Mouse (Mus musculus) cerebellum, adult 11-12 months (tissue): ENCODE measurements around the gene Zcchc3.
"Not testable (repeated sequence)": the region's sequence is repeated elsewhere in the genome, so short reads cannot be mapped to it uniquely, and the experiment has no call there.

Source experiments
- DNase-seq: peaks from one replicate; pipeline ENCODE4 v3.0.0; 2022

Zcchc3 gene

GRCm38 (mm10) chr2:152414591-152415165 is at the start of gene Zcchc3:
TSS of gene Zcchc3 (minus strand) at chr2:152415027.
- DNase-seq = peak; percentile 90

GRCm38 (mm10) chr2:152459241-152459640 is 44.4 kb upstream of the Zcchc3 start:
- no peak for DNase-seq

GRCm38 (mm10) chr2:152452101-152452781 is 37.4 kb upstream of the Zcchc3 start:
- DNase-seq = peak; percentile 29

- peak; percentile 58 for DNase-seq
These were observed 35.4 kb upstream of the Zcchc3 start for GRCm38 (mm10) chr2:152450241-152450640.

- no peak for DNase-seq
These were observed 32.6 kb upstream of the Zcchc3 start for GRCm38 (mm10) chr2:152447461-152447860.

- no peak for DNase-seq
These were observed 31.8 kb upstream of the Zcchc3 start for GRCm38 (mm10) chr2:152446642-152447041.

- DNase-seq = no peak
These were observed 28.5 kb upstream of the Zcchc3 start for GRCm38 (mm10) chr2:152443281-152443680.

GRCm38 (mm10) chr2:152442322-152442721 is 27.5 kb upstream of the Zcchc3 start:
- DNase-seq = no peak

- DNase-seq = no peak
These were observed 25.0 kb upstream of the Zcchc3 start for GRCm38 (mm10) chr2:152439833-152440232.

- no peak for DNase-seq
These were observed 24.1 kb upstream of the Zcchc3 start for GRCm38 (mm10) chr2:152438963-152439362.

- peak; percentile 80 for DNase-seq
These were observed 22.4 kb upstream of the Zcchc3 start for GRCm38 (mm10) chr2:152436983-152437860.

- no peak for DNase-seq
These were observed 21.6 kb upstream of the Zcchc3 start for GRCm38 (mm10) chr2:152436405-152436901.

GRCm38 (mm10) chr2:152428481-152428880 is 13.7 kb upstream of the Zcchc3 start:
- DNase-seq = not testable (repeated sequence)

GRCm38 (mm10) chr2:152427493-152427892 is 12.7 kb upstream of the Zcchc3 start:
- DNase-seq = no peak

- no peak for DNase-seq
These were observed 959 bp upstream of the Zcchc3 start for GRCm38 (mm10) chr2:152415786-152416185.

- no peak for DNase-seq
These were observed 460 bp upstream of the Zcchc3 start, which contains the start of gene 6820408C15Rik for GRCm38 (mm10) chr2:152415287-152415686. TSS of gene 6820408C15Rik (plus strand) at chr2:152415587.

GRCm38 (mm10) chr2:152413765-152414584 is 852 bp downstream of the Zcchc3 start:
- peak; percentile 60 for DNase-seq

GRCm38 (mm10) chr2:152413158-152413764 is 1.6 kb downstream of the Zcchc3 start:
- no peak for DNase-seq

GRCm38 (mm10) chr2:152412526-152413157 is 2.2 kb downstream of the Zcchc3 start:
- no peak for DNase-seq

GRCm38 (mm10) chr2:152411471-152411870 is 3.4 kb downstream of the Zcchc3 start:
- no peak for DNase-seq

- peak; percentile 72 for DNase-seq
These were observed 3.9 kb downstream of the Zcchc3 start for GRCm38 (mm10) chr2:152410971-152411371.
